Mouse (Mus musculus): Measurements from ENCODE around the gene Plcl1. TPM values are rescaled to one million over a fixed set of nuclear protein-coding genes. Genes with fewer than 3 reads are reported as not detected.

The Plcl1 gene
- total RNA-seq (2021): 10 to 100 TPM; 23.9 to 26.4 TPM

DNA sequence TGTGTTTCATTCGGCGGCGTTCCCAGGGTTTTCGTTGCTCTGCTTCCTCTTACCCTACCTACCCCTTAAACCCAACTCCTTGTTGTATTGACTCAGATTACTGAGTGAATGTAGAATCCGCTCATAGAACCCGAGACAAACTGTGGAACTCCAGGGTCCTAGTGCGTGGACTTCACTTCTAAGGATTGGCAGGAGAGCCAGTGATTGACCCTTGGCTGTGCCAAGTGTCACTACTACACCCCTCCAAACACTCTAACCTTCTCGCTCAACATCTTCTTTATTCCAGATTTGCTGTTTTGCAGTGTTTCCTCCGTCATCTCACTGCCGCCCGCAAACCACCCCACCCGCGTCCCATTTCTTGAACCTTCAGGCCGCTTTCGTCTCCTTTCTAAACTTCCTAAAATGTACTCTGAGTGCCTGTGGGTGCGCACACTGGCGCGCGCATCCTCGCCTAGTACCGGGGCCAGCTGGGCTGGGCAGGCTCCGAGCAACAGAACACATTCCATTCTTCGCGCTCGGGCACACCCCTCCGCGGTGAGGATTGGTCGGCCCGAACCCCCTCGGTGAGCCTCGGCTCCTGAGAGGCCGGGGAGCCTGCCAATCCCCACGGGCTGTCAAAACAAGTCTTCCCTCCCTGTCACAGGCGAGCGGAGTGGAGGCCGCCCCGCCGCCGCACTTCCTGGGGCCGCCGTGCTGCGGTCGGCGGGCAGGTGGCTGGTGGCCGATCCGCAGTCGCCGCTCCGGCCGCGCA is at the start of gene Plcl1:
TSS of gene Plcl1 (plus strand) at position 650 of the 751 bp plus-strand sequence.
- intact Hi-C loops (cut with DNase I): loop anchor here (1.0 to 5.0 kb wide), 3 partner anchors 152 to 331 kb away; no protein-coding TSS in a partner anchor
- DNase-seq (ENCODE audit: low spot score in 2 of 2): peak; percentile 95 to 96

DNA sequence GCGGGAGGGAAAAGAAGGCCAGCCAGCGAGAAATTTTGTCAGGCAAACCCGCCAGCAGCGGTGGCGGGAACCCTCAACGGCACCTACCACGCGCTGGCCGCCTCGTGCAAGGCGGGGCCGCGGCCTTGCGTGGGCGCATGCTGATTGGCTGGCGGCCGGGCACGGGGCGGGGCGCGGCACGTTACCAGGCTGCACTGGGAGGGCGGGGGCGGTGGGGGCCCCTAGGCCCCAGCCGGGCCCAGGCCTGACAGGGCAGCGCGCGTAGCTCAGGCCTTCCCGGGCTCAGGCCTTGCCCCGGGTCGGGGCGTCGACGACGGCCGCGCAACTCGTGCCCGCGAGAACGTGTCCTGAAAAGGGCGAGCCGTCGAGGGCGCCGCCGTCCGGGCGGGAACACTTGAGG is 43.1 kb upstream of the Plcl1 start:
- DNase-seq (ENCODE audit: low spot score in 2 of 2): no peak
- intact Hi-C loops (cut with DNase I): no loop called here

DNA sequence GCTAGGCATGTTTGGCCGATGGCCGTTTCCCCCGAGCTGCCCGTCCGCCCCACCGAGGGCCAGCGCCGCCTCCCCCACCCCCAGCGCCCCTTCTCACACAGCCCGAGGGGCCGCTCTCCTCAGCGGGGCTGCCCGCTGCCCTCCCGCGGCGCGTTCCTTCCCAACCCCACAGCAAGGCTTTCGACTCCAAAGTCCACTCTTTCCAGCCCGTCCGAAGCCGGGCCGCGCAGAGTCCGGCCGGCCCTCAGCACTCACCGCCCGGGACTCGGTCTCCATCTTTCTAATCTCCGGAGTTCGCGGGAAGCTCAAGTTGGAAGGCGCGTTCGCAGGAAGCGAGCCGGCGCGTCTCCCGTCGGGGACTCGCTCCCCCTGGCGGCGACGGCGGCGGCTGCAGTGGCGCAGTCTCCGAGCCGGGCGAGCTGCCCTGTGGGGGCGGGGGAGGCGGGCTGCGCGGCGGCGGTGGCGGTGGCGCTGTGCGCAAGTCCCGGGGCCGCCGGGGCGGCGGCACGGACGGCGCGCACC is 42.6 kb upstream of the Plcl1 start, which contains the start of gene Boll:
TSS of gene Boll (minus strand) at position 426 of the 522 bp plus-strand sequence.
- peak; percentile 21 to 36 for DNase-seq (ENCODE audit: low spot score in 2 of 2)
- intact Hi-C loops (cut with DNase I): no loop called here

DNA sequence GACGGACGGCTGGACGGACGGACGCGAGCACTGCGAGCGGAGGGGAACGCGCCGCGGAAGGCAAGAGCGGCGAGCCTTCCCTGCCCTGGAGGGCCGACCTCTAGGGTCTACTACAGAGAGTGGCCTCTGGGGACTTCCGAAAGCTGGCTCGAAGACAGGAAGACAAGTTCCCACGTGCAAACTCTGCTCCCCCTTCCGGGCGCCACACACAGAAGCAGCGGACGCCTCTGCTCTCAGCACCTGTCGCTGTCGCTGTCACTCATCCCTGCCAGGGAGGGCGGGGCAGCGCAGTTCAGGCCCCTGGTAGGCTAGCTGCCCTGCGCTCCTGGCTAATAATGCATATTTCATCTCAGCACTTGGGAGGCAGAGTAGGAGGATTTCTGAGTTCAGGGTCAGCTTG is 42.1 kb upstream of the Plcl1 start:
- intact Hi-C loops (cut with DNase I): no loop called here
- DNase-seq (ENCODE audit: low spot score in 2 of 2): no peak

DNA sequence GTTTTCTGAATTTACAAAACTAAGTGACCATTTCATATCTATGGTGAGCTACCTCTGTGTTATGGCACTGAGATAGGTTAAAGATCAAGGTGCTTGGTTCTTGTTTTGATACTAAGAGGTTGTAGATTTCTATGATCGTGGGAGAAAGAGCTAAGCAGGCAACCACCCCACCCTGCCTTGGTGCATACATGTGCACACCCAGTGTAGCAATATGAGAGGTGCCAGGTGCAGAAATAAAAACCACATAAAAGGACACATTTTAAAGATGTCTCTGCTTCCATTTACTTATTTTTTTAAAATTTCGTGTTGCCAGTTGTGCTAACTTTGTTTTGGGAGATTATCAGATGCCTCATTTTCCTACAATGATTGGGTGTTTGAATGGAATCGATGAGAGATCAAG is 33.1 kb upstream of the Plcl1 start:
- intact Hi-C loops (cut with DNase I): no loop called here
- no peak for DNase-seq (ENCODE audit: low spot score in 2 of 2)

DNA sequence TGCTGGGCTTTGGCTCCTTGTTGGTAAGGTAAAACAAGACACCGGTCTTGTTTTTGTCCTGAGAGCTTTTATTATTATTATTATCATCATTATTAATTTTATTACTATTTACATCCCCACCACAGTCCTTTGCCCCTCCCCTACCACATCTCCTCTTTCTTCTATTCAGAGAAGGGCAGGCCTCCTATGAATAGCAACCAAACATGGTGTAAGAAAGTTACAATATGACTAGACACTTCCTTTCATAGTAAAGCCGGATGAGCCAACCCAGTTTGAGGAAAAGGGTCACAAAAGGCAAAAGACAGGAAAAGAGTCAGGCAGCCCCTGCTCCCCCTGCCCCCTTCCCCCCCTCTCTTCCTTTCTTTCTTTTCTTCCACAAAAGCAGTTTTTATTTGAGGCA is 25.2 kb upstream of the Plcl1 start:
- no peak for DNase-seq (ENCODE audit: low spot score in 2 of 2)
- intact Hi-C loops (cut with DNase I): loop anchor here (10.0 kb wide), 1 partner anchor 76 kb away; no protein-coding TSS in a partner anchor

DNA sequence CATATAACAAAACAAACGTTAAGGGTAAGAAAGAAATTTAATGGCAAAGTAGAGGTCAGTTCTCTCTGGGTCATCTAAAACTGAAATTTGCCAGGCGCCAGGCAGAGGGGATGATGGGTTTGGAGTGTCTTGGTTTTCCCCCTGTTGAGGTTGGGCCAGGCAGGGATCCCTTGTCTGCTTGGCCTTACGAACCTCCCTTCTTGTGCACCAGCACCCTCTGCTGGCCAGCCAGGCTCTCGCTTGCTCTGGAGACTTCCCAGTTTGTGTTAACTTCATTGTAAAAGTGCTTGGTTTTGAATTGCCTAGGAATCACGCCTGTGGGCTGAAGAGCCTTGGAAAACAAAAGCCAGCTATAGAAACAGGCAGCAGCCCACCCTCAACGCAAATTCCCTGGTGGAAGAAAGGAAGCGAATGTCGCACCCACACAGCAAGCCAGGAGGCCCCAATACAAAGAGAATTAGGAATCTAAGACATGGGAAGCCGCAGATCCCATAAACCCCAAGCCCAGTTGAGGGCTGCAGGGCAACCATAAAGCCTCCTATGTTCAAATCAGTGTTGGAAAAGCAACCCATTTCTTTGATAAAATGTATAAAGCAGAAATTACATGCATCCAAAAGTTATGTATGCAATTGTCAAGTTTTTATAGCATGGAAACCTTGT is 22.5 kb upstream of the Plcl1 start:
- intact Hi-C loops (cut with DNase I): loop anchor here (1.0 to 10.0 kb wide), 2 partner anchors 78 to 145 kb away; no protein-coding TSS in a partner anchor
- peak; percentile 73 to 79 for DNase-seq (ENCODE audit: low spot score in 2 of 2)

DNA sequence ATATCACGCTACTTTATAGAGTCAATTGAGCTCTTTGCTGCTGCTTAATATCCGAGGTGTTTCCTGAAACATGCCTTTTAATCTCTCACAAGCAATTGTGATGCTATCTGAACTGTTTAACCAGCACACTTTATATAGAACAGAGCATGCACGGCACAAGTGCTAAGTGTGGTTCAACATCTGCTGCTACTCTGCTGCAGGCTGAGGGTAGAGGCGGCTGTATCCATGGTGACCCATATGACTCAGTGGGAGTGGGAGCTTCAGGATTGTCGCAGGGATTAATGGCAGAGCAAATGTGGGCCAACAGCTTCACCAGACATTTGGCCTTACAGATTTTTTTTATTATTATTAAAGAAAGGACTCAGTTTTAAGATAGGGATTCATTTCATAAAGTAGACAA is 5.8 kb upstream of the Plcl1 start:
- DNase-seq (ENCODE audit: low spot score in 2 of 2): peak in 1 of 2 experiments; percentile 54
- intact Hi-C loops (cut with DNase I): no loop called here

DNA sequence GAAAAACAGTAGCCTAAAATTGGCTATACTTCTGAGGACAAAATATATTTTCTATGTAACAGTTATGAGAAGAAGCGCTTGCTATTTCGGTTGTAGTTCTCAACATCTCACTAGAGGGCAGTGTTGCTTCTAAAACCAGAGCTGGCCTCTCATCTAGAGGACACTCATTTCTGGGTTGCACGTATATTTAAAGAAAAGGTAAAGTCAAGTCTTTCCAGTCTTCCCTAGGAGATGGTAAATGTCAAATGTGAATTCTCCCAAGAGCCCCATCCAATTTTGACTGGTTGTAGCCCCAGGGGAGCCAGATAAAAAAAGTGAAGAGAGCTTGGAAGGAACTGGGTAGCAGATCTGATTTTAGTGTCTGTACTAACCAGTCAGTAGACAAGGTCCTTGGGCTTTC is 1.3 kb upstream of the Plcl1 start:
- intact Hi-C loops (cut with DNase I): loop anchor here (1.0 kb wide), 1 partner anchor 470 kb away; no protein-coding TSS in a partner anchor
- peak; percentile 38 to 47 for DNase-seq (ENCODE audit: low spot score in 2 of 2)

DNA sequence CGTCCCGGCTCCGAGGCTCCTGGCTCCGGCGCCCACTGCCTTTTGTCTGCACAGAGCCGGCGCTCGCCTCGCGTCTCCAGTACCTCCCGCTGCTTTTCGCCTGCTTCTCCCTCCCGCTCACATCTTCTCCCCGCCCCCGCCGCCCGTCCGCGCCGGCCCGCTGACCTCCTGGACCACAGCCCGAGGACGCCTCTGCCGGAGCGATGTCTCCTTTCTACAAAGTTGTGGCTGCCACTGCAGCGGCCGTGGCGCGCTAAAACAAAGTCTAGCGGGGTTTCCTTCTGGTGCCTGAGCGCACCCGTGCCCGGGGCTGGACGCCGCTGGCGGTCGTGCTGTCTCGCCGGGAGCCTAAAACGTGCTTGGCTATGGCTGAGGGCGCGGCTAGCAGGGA is 297 bp downstream of the Plcl1 start:
- intact Hi-C loops (cut with DNase I): loop anchor here (1.0 to 5.0 kb wide), 3 partner anchors 151 to 330 kb away; no protein-coding TSS in a partner anchor
- no peak for DNase-seq (ENCODE audit: low spot score in 2 of 2)

DNA sequence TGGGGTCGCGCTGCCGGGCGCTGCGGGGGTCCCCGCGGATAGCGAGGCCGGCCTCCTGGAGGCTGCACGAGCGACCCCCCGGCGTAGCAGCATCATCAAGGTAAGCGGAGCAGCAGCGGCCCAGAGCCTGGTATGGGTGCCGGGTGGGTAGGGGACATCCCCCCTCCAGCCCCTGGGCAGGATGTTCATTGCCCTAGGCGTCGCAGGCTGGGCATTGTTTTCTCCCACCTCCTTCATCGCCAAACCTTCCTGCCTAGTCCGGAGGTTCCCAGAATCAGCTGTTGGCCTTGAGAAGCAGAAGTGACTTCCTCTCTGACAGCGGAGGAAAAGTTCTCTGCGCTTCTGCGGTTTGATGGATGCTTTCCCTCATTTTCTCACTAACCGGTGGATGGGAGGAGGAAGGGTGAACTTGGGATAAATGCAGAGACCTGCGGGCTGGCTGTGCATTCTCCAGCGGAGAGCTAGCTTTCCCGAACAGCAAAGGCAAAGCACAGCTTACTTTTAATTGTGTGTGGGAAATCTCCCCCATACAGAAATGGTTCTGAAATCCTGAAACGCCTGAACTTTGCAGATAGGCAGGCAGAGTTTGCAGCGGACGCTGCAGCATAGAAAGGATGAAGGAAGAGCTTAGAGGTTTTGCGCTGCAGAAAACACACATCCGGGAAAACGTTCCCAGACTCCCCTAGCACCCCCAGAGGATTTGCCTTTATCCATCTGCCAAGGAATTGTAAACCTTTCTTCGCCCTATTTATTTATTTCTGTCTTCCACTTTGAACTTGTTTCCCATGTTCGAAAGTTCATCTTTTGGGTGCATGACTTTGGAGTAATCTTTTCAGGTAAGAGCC is 1.0 kb downstream of the Plcl1 start:
- intact Hi-C loops (cut with DNase I): loop anchor here (1.0 to 5.0 kb wide), 3 partner anchors 151 to 330 kb away; no protein-coding TSS in a partner anchor
- DNase-seq (ENCODE audit: low spot score in 2 of 2): peak; percentile 36 to 46

DNA sequence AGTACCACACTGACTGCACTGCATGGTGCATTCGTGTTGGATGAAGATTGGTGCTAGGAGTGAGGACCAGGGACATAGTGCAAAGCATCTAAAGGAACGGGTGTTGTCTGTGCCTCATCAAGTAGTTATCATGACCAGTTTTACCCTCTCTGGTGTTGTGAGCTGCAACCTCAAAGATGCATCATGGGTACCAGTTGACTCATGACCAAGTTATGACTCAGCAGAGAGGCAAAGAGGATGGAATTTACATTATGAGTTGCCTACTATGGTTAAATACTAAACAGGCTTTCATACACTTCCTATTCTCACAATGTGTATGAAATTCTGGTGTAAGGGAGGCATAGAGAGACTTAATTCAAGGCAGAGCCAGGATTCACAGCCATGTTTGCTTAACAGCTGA is 4.9 kb downstream of the Plcl1 start:
- intact Hi-C loops (cut with DNase I): no loop called here
- DNase-seq (ENCODE audit: low spot score in 2 of 2): no peak

DNA sequence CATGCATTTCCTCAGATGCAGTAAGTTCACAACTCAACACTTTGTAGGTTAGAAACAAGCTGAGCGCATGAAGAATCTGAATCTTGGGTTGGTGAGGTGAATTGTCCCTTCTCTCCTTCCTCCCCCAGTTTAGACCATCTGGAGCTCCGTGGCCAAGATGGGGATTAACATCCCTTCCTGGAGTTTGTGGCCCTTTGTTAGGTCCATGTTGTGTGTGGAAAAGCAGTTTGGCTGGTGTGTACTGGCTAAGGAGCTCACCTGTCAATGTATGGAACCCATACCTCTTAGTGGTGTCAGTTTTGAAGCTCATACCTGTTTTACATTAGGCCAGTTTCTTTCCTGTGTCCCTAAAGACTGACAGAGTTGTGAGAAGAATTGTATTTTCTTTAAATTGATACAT is 5.4 kb downstream of the Plcl1 start:
- DNase-seq (ENCODE audit: low spot score in 2 of 2): no peak
- intact Hi-C loops (cut with DNase I): no loop called here

DNA sequence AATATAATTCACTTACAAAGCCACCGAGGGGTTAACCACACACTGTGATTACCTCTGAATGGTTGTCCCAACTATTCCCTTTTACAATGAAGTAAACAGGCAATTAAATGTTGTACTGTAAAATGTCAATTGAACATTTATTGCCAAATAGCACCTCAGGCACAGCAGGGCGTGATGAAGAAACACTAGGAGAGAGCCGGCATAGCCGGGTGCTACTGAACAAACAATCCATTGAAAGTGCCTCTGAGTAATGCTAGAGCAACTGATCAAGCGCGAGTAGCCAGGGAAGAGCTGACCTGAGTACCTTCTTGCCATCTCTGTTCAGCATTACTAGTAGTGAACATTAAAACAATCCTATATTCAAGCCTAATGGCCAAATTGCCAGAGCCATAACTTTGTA is 6.8 kb downstream of the Plcl1 start:
- intact Hi-C loops (cut with DNase I): no loop called here
- DNase-seq (ENCODE audit: low spot score in 2 of 2): no peak

DNA sequence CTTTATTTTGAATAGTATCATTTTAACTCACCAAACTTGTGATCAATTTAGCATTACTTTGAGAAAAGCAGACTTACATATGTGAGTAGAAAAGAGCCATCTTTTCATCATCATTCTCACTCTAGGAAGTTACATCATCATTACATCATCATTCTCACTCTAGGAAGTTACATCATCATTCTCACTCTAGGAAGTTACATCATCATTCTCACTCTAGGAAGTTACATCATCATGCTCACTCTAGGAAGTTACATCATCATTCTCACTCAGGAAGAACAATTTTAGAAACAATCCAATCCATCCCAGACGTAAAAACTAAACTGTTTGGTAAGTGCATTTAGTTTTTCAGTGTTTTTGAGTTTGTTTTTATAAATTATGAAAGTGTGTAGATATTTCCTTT is 7.8 kb downstream of the Plcl1 start:
- no peak for DNase-seq (ENCODE audit: low spot score in 2 of 2)
- intact Hi-C loops (cut with DNase I): no loop called here

DNA sequence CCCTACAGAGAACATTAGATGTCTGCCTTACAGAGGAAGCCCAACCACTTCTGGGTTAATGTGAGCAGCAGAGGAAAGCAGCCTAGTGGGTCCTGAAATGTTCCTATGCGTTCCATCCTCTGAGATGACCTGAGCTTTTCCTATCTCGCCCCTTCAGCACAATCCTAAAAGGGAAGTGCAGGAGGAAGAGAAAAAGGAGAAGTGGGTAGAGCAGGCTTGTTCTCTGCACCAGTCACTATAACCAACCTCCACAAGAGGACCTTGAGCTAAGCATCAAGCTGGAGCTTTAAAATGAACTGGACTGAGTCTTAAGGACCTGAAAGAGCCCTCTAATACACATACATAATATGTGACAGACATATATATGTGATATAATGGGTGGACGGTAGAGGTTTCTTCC is 13.2 kb downstream of the Plcl1 start:
- DNase-seq (ENCODE audit: low spot score in 2 of 2): no peak
- intact Hi-C loops (cut with DNase I): no loop called here

DNA sequence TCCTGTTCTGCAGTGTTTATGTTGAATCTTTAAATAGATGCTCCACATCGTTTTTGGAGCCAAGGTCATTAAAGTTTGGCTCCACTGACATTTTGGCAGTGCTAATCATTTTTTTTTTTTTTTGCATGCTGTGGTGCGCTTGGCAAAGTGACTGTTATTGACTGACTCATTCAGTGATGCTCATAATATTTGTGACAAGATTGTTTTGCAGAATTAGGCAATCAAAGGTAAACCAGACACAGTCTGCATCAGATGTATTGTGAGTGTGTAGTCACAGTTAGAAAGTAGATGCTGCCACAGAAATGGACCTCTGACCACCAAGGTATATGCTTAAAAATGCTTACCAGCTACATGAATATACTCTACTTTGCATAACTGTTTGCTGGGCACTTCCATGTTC is 21.9 kb downstream of the Plcl1 start:
- no peak for DNase-seq (ENCODE audit: low spot score in 2 of 2)
- intact Hi-C loops (cut with DNase I): no loop called here

DNA sequence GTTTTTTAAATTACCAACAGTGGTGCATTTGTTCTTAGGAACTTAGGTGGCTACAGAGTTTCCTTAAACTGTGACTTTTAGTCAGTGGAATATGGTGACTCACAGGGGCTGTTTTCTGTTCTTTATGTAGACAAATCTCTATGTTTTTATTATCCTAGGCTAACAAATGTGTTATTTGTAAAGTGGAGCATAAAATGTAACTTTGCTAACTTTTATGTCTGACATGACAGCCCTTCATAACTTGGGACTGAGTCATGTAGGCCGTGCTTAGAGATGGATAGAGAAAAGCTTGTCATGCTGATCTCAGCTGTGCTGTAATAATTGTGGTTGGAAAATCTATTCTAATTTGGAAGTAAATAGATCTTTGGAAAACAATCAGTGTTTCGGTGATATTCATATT is 23.3 kb downstream of the Plcl1 start:
- intact Hi-C loops (cut with DNase I): no loop called here
- no peak for DNase-seq (ENCODE audit: low spot score in 2 of 2)

DNA sequence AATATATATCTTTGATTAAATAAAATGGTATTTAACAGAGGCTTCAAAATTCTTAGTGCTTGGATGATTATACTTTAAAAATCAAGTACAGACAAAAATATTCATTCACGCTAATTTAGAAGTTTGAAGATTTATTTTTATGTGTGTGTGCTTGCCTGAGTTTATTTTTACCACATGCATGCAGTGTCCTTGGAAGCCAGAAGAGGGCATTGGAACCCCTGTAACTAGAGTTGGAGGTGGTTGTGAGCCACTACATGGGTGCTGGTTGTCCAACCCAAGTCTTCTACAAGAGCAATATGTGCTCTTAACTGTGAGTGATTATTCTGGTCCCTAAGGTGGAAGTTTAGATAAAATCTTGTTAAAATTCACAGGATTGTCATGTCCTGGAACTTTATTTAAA is 24.0 kb downstream of the Plcl1 start:
- DNase-seq (ENCODE audit: low spot score in 2 of 2): no peak
- intact Hi-C loops (cut with DNase I): no loop called here

DNA sequence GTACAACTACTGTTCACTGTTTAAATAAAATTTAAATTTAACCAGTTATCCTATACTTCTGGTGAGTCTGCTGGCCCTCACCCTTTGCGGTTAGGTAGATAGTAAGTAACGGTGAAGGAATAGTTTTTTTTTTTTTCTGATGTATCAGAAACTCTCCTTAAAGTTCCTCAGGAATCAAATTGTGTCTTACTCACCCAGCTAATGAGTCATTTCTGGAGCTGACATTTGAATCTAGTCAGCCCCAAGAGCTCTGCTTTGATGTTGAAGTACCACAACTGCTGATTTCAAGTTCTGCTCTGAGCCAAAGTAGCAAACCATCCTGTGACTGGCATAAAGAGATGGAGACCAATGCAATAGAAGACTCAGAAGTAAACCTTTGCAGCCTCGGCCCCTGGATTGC is 24.9 kb downstream of the Plcl1 start:
- intact Hi-C loops (cut with DNase I): no loop called here
- DNase-seq (ENCODE audit: low spot score in 2 of 2): no peak
